Mouse (Mus musculus): ENCODE measurements at regions not wholly inside any gene's neighbourhood (a gene's known extent, or its start where the extent isn't known, plus 50 kb on each side); places are given as distances from the start of the nearest gene placed in this dataset.

DNA sequence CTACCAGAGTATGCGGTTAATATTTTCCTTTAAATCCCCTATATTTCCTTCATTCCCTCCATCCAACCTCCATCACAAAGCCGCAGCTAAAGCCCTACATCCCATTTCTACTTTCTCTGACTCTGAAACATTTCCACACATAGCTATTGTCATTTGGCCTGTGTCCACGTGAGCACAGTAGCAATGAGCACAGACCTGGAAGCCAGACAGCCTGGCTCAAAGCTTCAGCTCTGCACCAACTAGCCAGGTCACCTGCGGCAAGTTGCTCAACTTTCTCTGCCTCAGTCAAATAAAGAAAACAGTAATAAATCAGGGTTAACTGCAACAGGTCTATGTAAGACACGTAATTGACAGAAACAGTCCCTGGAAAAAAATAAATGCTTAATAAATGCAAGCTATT lies 247.8 kb upstream of the Maf start:
- TF ChIP-seq EP300 (IDR thresholded peaks at IDR 0.05; ENCODE audit: low read depth) (no peak), CTCF (IDR thresholded peaks at IDR 0.05; ENCODE audit: low read depth) (no peak)

Data from liver, embryonic 14.5 days (tissue).